Mouse (Mus musculus) cerebellum, postnatal 36 days (tissue): ENCODE measurements around the gene Mrpl28.
"Not testable (repeated sequence)": the region's sequence is repeated elsewhere in the genome, so short reads cannot be mapped to it uniquely, and the experiment has no call there.

Source experiments
- DNase-seq, 2 experiments: peaks; one replicate each; pipeline ENCODE4 v3.0.0; 2021 to 2022; ENCODE audit warnings: mixed read lengths in 2 of 2

Mrpl28 gene

DNA sequence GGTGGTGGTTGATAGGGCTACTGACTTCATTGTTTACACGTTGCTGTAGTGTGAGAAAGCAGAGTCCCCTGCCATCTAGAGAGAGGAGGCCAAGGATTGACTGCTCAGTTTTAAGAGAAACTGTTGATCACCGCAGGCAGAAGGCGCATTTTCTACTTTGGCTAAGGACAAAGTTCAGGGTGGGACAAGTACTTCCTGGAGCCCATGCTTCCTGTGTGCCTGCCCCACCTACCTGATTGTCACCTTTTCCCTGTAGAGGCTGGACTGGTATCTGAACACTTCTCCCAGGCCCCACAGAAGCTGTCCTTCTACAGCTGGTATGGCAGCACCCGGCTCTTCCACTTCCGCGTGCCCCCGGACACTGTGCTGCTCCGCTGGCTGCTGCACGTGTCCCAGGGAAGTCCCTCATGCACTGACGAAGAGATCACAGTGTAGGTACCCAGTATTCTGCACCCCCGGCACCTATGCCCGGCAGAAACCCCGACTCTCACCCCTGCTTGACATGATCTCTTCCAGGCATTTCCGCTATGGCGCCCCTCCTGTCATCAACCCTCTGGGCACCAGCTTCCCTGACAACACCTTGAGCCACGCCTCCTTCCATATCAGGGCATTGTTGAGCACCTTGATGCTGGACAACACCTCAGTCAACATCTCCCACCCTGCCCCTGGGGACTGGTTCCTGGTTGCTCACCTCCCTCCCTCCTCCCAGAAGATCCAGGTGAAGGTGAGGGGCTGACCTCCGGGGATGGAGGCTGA is 6.6 kb upstream of the Mrpl28 start:
- DNase-seq: no peak

DNA sequence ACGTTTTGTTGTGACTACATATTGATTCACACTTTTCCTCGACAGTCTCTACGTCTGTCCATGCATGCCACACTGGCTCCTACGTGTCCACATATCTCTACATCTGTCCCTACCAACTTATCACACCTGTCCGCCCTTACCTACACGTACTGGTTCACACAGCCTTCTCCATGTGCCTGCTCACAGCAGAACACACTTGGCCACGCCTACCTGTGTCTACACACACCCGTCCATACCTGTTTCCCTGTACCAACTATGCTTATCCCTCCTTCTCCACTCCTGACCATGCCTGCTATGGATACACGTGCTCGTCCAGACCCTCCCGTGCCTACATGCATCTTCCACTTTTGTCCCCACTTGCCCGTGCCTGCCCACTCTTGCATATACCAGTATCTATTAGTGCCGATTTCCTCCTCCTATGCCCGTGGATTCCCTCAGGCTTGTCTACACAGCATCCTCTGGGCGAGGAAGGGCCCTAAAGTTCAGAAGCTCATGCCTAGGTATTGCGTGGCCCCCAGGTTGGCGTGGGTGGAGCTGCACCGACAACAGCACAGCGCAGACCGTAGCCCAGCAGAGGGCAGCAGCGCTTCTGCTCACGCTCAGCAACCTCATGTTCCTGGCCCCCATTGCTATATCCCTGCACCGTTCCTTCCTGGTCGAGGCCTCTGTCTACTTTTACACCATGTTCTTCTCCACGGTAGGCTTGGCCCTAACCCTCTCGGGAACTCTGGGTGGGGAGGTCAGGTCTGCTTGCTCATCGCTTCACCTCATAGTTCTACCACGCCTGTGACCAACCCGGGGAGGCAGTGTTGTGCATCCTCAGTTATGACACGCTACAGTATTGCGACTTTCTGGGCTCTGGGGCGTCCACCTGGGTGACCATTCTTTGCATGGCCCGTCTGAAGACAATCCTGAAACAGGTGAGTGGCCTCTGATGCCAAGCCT is 3.3 kb upstream of the Mrpl28 start:
- DNase-seq: peak; percentile 72 to 73

GRCm38 (mm10) chr17:26122431-26123140 is 714 bp upstream of the Mrpl28 start:
- no peak for DNase-seq

GRCm38 (mm10) chr17:26124560-26124959 is 1.3 kb downstream of the Mrpl28 start:
- no peak for DNase-seq

DNA sequence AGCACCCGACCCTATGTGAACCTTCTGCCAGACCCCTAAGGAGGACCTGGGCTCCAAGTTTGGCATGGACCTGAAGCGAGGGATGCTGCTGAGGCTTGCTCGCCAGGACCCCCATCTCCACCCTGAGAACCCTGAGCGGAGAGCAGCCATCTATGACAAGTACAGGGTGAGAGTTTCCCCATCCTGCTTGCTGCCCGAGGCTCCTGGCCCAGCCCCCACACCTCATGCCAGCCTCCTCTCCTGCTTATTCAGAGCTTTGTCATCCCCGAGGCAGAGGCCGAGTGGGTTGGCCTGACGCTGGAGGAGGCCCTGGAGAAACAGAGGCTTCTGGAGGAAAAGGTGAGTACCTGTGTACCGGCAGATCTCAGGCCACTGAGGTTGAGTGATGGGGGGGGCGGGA is 1.9 kb downstream of the Mrpl28 start:
- no peak for DNase-seq

DNA sequence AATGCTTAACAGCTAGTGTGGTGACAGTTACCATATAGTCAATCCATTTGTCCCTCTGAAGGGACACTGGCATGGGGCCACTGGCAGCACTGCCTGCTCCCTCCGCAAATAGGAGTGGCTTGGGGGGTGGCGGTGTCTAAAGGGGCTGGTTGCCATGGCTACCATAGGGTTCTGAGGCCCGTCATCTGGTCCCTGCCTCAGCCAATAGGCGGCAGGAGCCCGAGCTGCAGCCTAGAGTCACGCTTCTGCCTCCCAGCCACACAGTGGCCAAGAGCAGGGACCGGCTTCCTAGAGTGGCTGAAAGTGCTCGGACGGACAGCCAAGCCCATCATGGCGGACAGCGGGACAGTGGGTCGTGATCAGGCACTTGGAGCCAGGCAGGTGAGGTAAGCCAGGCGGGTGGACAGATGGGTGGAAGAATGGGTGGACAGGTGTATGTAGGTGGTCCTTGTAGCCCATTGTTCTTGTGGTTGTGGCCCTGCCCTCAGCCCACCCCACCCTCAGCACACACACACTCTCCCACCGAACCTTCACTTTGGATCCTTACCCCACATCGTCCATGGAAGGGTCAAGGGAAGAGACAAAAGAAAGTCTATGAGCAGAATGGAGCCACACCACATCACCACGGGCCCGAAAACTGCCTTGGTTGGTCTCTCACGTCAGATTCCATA is 7.9 kb downstream of the Mrpl28 start:
- DNase-seq: no peak

GRCm38 (mm10) chr17:26131856-26132853 is 8.9 kb downstream of the Mrpl28 start:
- no peak for DNase-seq

- no peak for DNase-seq
These were observed 13.9 kb downstream of the Mrpl28 start for GRCm38 (mm10) chr17:26137106-26137750.

DNA sequence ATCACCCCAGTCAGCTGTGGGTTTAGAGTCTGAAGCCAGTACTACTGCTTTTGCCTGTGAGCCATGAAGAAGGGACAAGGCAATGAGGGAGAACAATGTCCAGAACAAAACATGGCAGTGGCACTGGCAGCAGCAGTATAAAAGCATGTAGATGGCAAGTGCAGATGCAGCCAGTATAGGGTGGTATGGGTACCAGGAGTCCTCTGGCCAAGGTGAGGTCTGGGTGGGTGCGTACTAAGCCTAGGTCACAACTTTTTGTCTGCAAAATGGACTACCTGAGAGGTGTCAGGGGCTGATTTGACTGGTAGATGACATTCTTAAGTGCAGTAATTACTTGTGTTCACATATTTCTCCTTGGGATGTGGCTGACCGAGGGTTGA is 14.4 kb downstream of the Mrpl28 start:
- DNase-seq: no peak

GRCm38 (mm10) chr17:26138239-26138836 is 15.0 kb downstream of the Mrpl28 start, which contains the start of gene Axin1:
TSS of gene Axin1 (plus strand) at chr17:26138688.
- DNase-seq: peak; percentile 87 to 93

- peak; percentile 40 to 49 for DNase-seq
These were observed 15.6 kb downstream of the Mrpl28 start for GRCm38 (mm10) chr17:26138901-26139381.

DNA sequence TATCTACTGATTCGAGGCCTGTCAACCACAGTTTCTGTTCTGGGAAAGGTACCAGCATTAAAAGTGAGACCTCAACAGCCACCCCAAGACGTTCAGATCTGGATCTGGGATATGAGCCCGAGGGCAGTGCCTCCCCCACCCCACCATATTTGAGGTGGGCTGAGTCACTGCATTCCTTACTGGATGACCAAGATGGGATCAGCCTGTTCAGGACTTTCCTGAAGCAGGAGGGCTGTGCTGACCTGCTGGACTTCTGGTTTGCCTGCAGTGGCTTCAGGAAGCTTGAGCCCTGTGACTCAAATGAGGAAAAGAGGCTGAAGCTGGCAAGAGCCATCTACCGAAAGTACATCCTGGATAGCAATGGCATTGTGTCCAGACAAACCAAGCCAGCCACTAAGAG is 19.5 kb downstream of the Mrpl28 start:
- DNase-seq: no peak

DNA sequence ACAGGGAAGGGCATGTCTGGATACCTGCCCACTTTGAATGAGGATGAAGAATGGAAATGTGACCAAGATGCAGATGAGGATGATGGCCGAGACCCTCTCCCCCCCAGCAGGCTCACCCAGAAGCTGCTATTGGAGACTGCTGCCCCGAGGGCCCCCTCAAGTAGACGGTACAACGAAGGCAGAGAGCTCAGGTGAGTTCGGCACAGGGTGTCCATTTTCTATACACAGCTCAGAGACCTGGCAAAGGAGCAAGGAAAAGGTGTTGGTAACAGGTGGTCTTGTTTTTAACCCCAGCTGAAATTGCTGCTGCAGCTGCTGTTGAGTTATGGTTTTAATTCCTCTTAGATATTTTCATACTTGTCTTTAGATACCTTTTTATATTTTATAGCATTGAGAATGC is 20.1 kb downstream of the Mrpl28 start:
- DNase-seq: no peak

- DNase-seq: no peak
These were observed 25.8 kb downstream of the Mrpl28 start for GRCm38 (mm10) chr17:26149056-26149455.

DNA sequence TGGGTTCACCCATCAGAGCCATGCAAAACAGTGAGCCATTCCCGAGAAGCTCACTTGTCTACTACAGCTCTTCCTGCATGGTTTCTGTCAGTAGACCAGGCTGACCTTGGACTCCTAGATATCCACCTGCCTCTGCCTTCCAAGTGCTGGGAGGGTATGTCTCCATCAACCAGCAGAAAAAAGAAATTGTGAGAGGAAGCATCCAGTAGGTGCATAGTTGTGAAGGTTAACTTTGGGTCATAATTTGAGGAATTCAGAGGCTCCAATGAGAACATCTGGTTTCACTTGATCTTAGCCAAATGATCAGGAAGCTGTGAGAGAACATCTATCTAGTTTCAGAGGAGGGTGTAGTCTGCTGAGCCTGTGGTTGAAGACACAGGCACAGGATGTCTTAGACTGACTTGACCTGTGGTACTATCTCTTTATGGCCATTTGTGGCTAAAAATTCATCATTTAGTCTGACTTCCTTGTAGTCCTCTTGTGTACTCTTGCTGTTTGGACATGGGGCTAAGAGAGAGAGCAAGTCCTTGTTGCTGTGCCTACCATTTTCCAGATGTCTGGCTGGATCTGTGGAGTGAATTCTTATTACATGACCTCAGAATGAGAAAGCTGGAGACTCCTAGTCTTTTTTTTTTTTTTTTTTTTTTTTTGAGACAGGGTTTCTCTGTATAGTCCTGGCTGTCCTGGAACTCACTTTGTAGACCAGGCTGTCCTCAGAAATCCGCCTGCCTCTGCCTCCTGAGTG is 28.8 kb downstream of the Mrpl28 start:
- no peak for DNase-seq

- no peak for DNase-seq
These were observed 39.4 kb downstream of the Mrpl28 start for GRCm38 (mm10) chr17:26162736-26163135.

DNA sequence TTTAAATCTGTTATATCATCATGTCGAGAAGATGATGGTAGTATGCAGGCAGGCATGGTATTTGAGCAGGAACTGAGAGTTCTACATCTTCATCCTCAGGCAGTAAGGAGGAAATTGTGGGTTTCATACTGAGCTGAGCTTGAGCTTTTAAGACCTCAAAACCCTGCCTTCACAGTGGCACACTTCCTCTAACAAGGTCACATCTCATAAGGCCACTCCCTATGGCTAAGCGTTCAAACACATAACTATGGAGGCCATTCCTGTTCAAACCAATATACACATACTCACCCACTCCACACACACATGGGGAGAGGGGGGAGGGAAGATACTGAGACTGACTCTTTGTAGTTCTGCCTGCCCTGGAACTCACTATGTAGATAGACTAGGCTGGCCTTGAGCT is 44.7 kb downstream of the Mrpl28 start:
- no peak for DNase-seq

GRCm38 (mm10) chr17:26175248-26175647 is 51.9 kb downstream of the Mrpl28 start:
- not testable (repeated sequence) for DNase-seq
